Mouse (Mus musculus) MEL (cell line): ENCODE measurements around the gene Il12rb1.

Experiments used
- CTCF ChIP-seq, 3 experiments: IDR thresholded peaks in 2 of 3; conservative IDR thresholded peaks in 1 of 3; 2 replicates each; pipeline ENCODE4 v1.5.1; 2011 to 2012; ENCODE audit warnings: low read length in 3 of 3, low read depth in 2 of 3, mild to moderate bottlenecking in 2 of 3, improper control_type of control experiment in 1 of 3, inconsistent platforms in 1 of 3, mixed read lengths in 1 of 3, moderate library complexity in 1 of 3; ENCODE audit not compliant: control insufficient read depth in 1 of 3, insufficient read depth in 1 of 3, poor library complexity in 1 of 3, severe bottlenecking in 1 of 3
- E2F4 ChIP-seq: IDR thresholded peaks from 2 replicates; pipeline ENCODE4 v1.6.1; 2011; ENCODE audit warnings: low read depth, low read length, improper control_type of control experiment, borderline replicate concordance
- ETS1 ChIP-seq: IDR thresholded peaks from 2 replicates; pipeline ENCODE4 v1.6.1; 2012; ENCODE audit warnings: low read depth, mild to moderate bottlenecking, inconsistent platforms, low read length, improper control_type of control experiment, moderate library complexity
- GABPA ChIP-seq: IDR thresholded peaks from 2 replicates; pipeline ENCODE4 v1.6.1; 2012; ENCODE audit warnings: low read depth, mild to moderate bottlenecking, inconsistent platforms, low read length, improper control_type of control experiment, moderate library complexity
- GATA1 ChIP-seq: IDR thresholded peaks from 2 replicates; pipeline ENCODE4 v1.6.1; 2011; ENCODE audit warnings: low read depth, low read length, improper control_type of control experiment
- HCFC1 ChIP-seq: IDR thresholded peaks from 2 replicates; pipeline ENCODE4 v1.6.1; 2012; ENCODE audit warnings: low read depth, mild to moderate bottlenecking, inconsistent platforms, low read length, improper control_type of control experiment, moderate library complexity
- MEF2A ChIP-seq: IDR thresholded peaks from 2 replicates; pipeline ENCODE4 v1.6.1; 2014; ENCODE audit warnings: low read depth, mild to moderate bottlenecking, inconsistent platforms, low read length, improper control_type of control experiment; ENCODE audit not compliant: poor library complexity, insufficient replicate concordance, severe bottlenecking; ENCODE audit errors: extremely low read depth
- NRF1 ChIP-seq: IDR thresholded peaks from 2 replicates; pipeline ENCODE4 v1.6.1; 2014; ENCODE audit warnings: low read depth, mild to moderate bottlenecking, inconsistent platforms, low read length, improper control_type of control experiment, moderate library complexity; ENCODE audit not compliant: poor library complexity, insufficient read depth, severe bottlenecking
- POLR2A ChIP-seq, 2 experiments: IDR thresholded peaks; 2 replicates each; pipeline ENCODE4 v1.6.1; 2011 to 2012; ENCODE audit warnings: low read length in 2 of 2, mild to moderate bottlenecking in 2 of 2, control low read depth in 1 of 2, improper control_type of control experiment in 1 of 2, low read depth in 1 of 2, moderate library complexity in 1 of 2; ENCODE audit not compliant: control insufficient read depth in 1 of 2, insufficient read depth in 1 of 2, poor library complexity in 1 of 2
- TCF12 ChIP-seq: IDR thresholded peaks from 2 replicates; pipeline ENCODE4 v1.6.1; 2014; ENCODE audit warnings: low read depth, mild to moderate bottlenecking, inconsistent platforms, low read length, improper control_type of control experiment, moderate library complexity
- ZNF384 ChIP-seq: IDR thresholded peaks from 2 replicates; pipeline ENCODE4 v1.6.1; 2012; ENCODE audit warnings: low read depth, mild to moderate bottlenecking, inconsistent platforms, low read length, improper control_type of control experiment

DNA sequence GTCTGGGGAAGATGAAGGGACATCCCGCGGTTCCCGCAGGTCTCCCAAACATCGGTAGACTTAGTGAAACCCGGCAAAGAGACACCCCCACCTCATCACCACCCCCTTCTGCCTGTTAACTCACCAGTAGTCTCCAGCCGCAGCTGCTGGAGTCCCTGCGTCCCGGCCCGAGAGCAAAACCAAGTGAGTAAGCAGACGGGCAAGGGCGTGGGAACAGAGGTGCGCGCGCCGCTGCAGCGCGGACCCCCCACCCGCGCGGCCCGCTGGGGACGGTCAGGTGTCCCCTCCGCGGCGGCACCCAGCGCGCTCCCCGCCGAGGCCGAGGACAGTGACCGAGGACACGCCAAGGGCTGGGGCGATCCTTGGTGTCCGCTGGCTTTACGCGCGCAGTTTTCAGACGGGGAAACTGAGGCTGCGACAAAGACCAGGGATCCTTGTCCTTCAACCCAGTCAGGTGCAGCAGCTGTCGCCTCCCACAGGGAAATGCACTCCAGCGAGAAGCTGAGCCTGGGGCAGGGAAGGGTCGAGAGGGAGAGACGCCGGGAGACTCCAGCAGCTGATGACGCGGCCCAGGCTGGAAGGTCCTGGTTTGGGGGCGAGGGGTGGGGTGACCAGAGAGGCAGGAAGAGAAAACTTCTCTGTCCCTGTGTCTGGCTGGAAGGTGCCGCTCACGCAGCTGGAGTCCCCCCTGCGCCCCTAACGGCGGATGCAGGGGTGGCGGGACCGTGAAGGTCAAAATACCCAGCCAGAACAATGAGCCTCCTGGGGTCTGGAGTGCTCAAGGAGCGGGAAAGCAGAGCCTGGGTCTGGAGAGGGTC is 54.8 kb downstream of the Il12rb1 start, which contains the start of gene Kcnn1:
- TF ChIP-seq POLR2A (IDR thresholded peaks at IDR 0.05; ENCODE audit: control insufficient read depth in 1 of 2, insufficient read depth in 1 of 2, low read depth in 1 of 2, low read length in 2 of 2, poor library complexity in 1 of 2) = no peak
- no peak for TF ChIP-seq TCF12
- no peak for TF ChIP-seq NRF1
- TF ChIP-seq HCFC1 = no peak
- TF ChIP-seq ETS1 = no peak
- TF ChIP-seq MEF2A = no peak
- no peak for TF ChIP-seq GATA1
- TF ChIP-seq E2F4 = no peak
- TF ChIP-seq GABPA = no peak
- TF ChIP-seq ZNF384 = no peak
- TF ChIP-seq CTCF (IDR thresholded peaks at IDR 0.05 in 2 of 3, conservative IDR thresholded peaks at IDR 0.05 in 1 of 3; ENCODE audit: control insufficient read depth in 1 of 3, insufficient read depth in 1 of 3, low read depth in 2 of 3, low read length in 3 of 3, poor library complexity in 1 of 3, severe bottlenecking in 1 of 3) = no peak
